Mouse (Mus musculus) MEL (cell line): Measurements from ENCODE around the gene Psmb5. TPM values are rescaled to one million over a fixed set of nuclear protein-coding genes. Genes with fewer than 3 reads are reported as not detected.
A peak's percentile ranks its signal among the peaks of the same experiment; 100 is the strongest.

ENCODE experiments used
- DNase-seq: peaks from one replicate; pipeline ENCODE4 v3.0.0; 2011; ENCODE audit warnings: low read depth, low spot score
- H3K27ac ChIP-seq: 2 replicates; pipeline ENCODE4 v1.5.1; 2012; ENCODE audit warnings: low read depth, mild to moderate bottlenecking, control low read depth, low read length, moderate library complexity; ENCODE audit not compliant: control insufficient read depth
- H3K27me3 ChIP-seq, 2 experiments: fragments of 150-350 bp in 1 of 2; sonication (generic) in 1 of 2; 2 replicates each; pipeline ENCODE4 v1.6.1; 2012; ENCODE audit warnings: low read length in 2 of 2, mild to moderate bottlenecking in 2 of 2, improper control_type of control experiment in 1 of 2, moderate library complexity in 1 of 2; ENCODE audit not compliant: insufficient read depth in 2 of 2, control insufficient read depth in 1 of 2
- H3K36me3 ChIP-seq, 2 experiments: 2 replicates each; pipeline ENCODE4 v1.6.1; 2012 to 2014; ENCODE audit warnings: low read length in 2 of 2, improper control_type of control experiment in 1 of 2, inconsistent platforms in 1 of 2, mild to moderate bottlenecking in 1 of 2; ENCODE audit not compliant: insufficient read depth in 2 of 2, control insufficient read depth in 1 of 2
- H3K4me1 ChIP-seq, 2 experiments: fragments of 150-350 bp in 1 of 2; sonication (generic) in 1 of 2; 2 replicates each; pipeline ENCODE4 v1.6.1; 2012; ENCODE audit warnings: low read length in 2 of 2, improper control_type of control experiment in 1 of 2, mild to moderate bottlenecking in 1 of 2; ENCODE audit not compliant: insufficient read depth in 2 of 2, control insufficient read depth in 1 of 2
- H3K4me3 ChIP-seq, 2 experiments: fragments of 150-350 bp in 1 of 2; sonication (generic) in 1 of 2; 2 replicates each; pipeline ENCODE4 v1.5.1; 2012; ENCODE audit warnings: low read depth in 2 of 2, low read length in 2 of 2, mild to moderate bottlenecking in 2 of 2, moderate library complexity in 2 of 2, control low read depth in 1 of 2, improper control_type of control experiment in 1 of 2; ENCODE audit not compliant: control insufficient read depth in 1 of 2, insufficient read depth in 1 of 2
- H3K79me2 ChIP-seq: 2 replicates; pipeline ENCODE4 v1.6.1; 2012; ENCODE audit warnings: mild to moderate bottlenecking, low read length, moderate library complexity; ENCODE audit not compliant: control insufficient read depth, poor library complexity, insufficient read depth
- H3K9ac ChIP-seq: 2 replicates; pipeline ENCODE4 v1.6.1; 2012; ENCODE audit warnings: low read depth, mild to moderate bottlenecking, control low read depth, low read length, moderate library complexity; ENCODE audit not compliant: control insufficient read depth, poor library complexity, severe bottlenecking
- H3K9me3 ChIP-seq: fragments of 150-350 bp; sonication (generic); replicated peaks from 2 replicates; pipeline ENCODE4 v1.6.1; 2012; ENCODE audit warnings: mild to moderate bottlenecking, low read length, improper control_type of control experiment, moderate library complexity; ENCODE audit not compliant: insufficient read depth
- BHLHE40 ChIP-seq: IDR thresholded peaks from 2 replicates; pipeline ENCODE4 v1.6.1; 2012; ENCODE audit warnings: low read depth, mild to moderate bottlenecking, inconsistent platforms, low read length, improper control_type of control experiment, borderline replicate concordance
- CHD1 ChIP-seq: IDR thresholded peaks from 2 replicates; pipeline ENCODE4 v1.6.1; 2012; ENCODE audit warnings: low read depth, mild to moderate bottlenecking, inconsistent platforms, low read length, improper control_type of control experiment
- CHD2 ChIP-seq: IDR thresholded peaks from 2 replicates; pipeline ENCODE4 v1.6.1; 2011; ENCODE audit warnings: low read length, improper control_type of control experiment
- CTCF ChIP-seq, 3 experiments: IDR thresholded peaks in 2 of 3; conservative IDR thresholded peaks in 1 of 3; 2 replicates each; pipeline ENCODE4 v1.5.1; 2011 to 2012; ENCODE audit warnings: low read length in 3 of 3, low read depth in 2 of 3, mild to moderate bottlenecking in 2 of 3, improper control_type of control experiment in 1 of 3, inconsistent platforms in 1 of 3, mixed read lengths in 1 of 3, moderate library complexity in 1 of 3; ENCODE audit not compliant: control insufficient read depth in 1 of 3, insufficient read depth in 1 of 3, poor library complexity in 1 of 3, severe bottlenecking in 1 of 3
- E2F4 ChIP-seq: IDR thresholded peaks from 2 replicates; pipeline ENCODE4 v1.6.1; 2011; ENCODE audit warnings: low read depth, low read length, improper control_type of control experiment, borderline replicate concordance
- ELF1 ChIP-seq: IDR thresholded peaks from 2 replicates; pipeline ENCODE4 v1.6.1; 2014; ENCODE audit warnings: low read depth, mild to moderate bottlenecking, inconsistent platforms, low read length, improper control_type of control experiment, moderate library complexity
- EP300 ChIP-seq, 2 experiments: IDR thresholded peaks; 2 replicates each; pipeline ENCODE4 v1.6.1; 2011; ENCODE audit warnings: improper control_type of control experiment in 2 of 2, low read length in 2 of 2, low read depth in 1 of 2, mild to moderate bottlenecking in 1 of 2
- ETS1 ChIP-seq: IDR thresholded peaks from 2 replicates; pipeline ENCODE4 v1.6.1; 2012; ENCODE audit warnings: low read depth, mild to moderate bottlenecking, inconsistent platforms, low read length, improper control_type of control experiment, moderate library complexity
- GABPA ChIP-seq: IDR thresholded peaks from 2 replicates; pipeline ENCODE4 v1.6.1; 2012; ENCODE audit warnings: low read depth, mild to moderate bottlenecking, inconsistent platforms, low read length, improper control_type of control experiment, moderate library complexity
- GATA1 ChIP-seq: IDR thresholded peaks from 2 replicates; pipeline ENCODE4 v1.6.1; 2011; ENCODE audit warnings: low read depth, low read length, improper control_type of control experiment
- HCFC1 ChIP-seq: IDR thresholded peaks from 2 replicates; pipeline ENCODE4 v1.6.1; 2012; ENCODE audit warnings: low read depth, mild to moderate bottlenecking, inconsistent platforms, low read length, improper control_type of control experiment, moderate library complexity
- JUND ChIP-seq: IDR thresholded peaks from 2 replicates; pipeline ENCODE4 v1.6.1; 2011; ENCODE audit warnings: low read depth, mild to moderate bottlenecking, improper control_type of control experiment, low read length
- KAT2A ChIP-seq: conservative IDR thresholded peaks from 2 replicates; pipeline ENCODE4 v1.6.1; 2012; ENCODE audit warnings: low read depth, low read length, improper control_type of control experiment, inconsistent platforms
- MAFK ChIP-seq: IDR thresholded peaks from 2 replicates; pipeline ENCODE4 v1.6.1; 2011; ENCODE audit warnings: low read depth, mild to moderate bottlenecking, low read length, improper control_type of control experiment, borderline replicate concordance
- MAX ChIP-seq: IDR thresholded peaks from 2 replicates; pipeline ENCODE4 v1.6.1; 2011; ENCODE audit warnings: low read length, improper control_type of control experiment
- MAZ ChIP-seq: IDR thresholded peaks from 2 replicates; pipeline ENCODE4 v1.6.1; 2012; ENCODE audit warnings: low read depth, mild to moderate bottlenecking, inconsistent platforms, low read length, improper control_type of control experiment
- MEF2A ChIP-seq: IDR thresholded peaks from 2 replicates; pipeline ENCODE4 v1.6.1; 2014; ENCODE audit warnings: low read depth, mild to moderate bottlenecking, inconsistent platforms, low read length, improper control_type of control experiment; ENCODE audit not compliant: poor library complexity, insufficient replicate concordance, severe bottlenecking; ENCODE audit errors: extremely low read depth
- MXI1 ChIP-seq: IDR thresholded peaks from 2 replicates; pipeline ENCODE4 v1.6.1; 2011; ENCODE audit warnings: mild to moderate bottlenecking, low read depth, low read length, improper control_type of control experiment
- MYB ChIP-seq: IDR thresholded peaks from 2 replicates; pipeline ENCODE4 v1.6.1; 2011; ENCODE audit warnings: mild to moderate bottlenecking, low read depth, low read length, improper control_type of control experiment
- NELFE ChIP-seq: IDR thresholded peaks from 2 replicates; pipeline ENCODE4 v1.6.1; 2011; ENCODE audit warnings: low read depth, low read length, improper control_type of control experiment
- NRF1 ChIP-seq: IDR thresholded peaks from 2 replicates; pipeline ENCODE4 v1.6.1; 2014; ENCODE audit warnings: low read depth, mild to moderate bottlenecking, inconsistent platforms, low read length, improper control_type of control experiment, moderate library complexity; ENCODE audit not compliant: poor library complexity, insufficient read depth, severe bottlenecking
- POLR2AphosphoS2 ChIP-seq: IDR thresholded peaks from 2 replicates; pipeline ENCODE4 v1.6.1; 2011; ENCODE audit warnings: low read length, improper control_type of control experiment
- POLR2AphosphoS5 ChIP-seq: IDR thresholded peaks from 2 replicates; pipeline ENCODE4 v1.6.1; 2012; ENCODE audit warnings: low read depth, borderline replicate concordance, mild to moderate bottlenecking, inconsistent platforms, low read length, moderate library complexity, mixed read lengths
- RCOR1 ChIP-seq: IDR thresholded peaks from 2 replicates; pipeline ENCODE4 v1.6.1; 2012; ENCODE audit warnings: low read depth, mild to moderate bottlenecking, inconsistent platforms, low read length, improper control_type of control experiment
- SIN3A ChIP-seq: IDR thresholded peaks from 2 replicates; pipeline ENCODE4 v1.6.1; 2012; ENCODE audit warnings: low read length, improper control_type of control experiment, inconsistent platforms
- SMC3 ChIP-seq: IDR thresholded peaks from 2 replicates; pipeline ENCODE4 v1.6.1; 2011; ENCODE audit warnings: low read depth, low read length, improper control_type of control experiment
- TAL1 ChIP-seq: IDR thresholded peaks from 2 replicates; pipeline ENCODE4 v1.6.1; 2012; ENCODE audit warnings: mild to moderate bottlenecking, inconsistent platforms, low read length, moderate library complexity, mixed read lengths
- TBP ChIP-seq: IDR thresholded peaks from 2 replicates; pipeline ENCODE4 v1.8.0; 2011; ENCODE audit warnings: low read depth, low read length, improper control_type of control experiment
- UBTF ChIP-seq: IDR thresholded peaks from 2 replicates; pipeline ENCODE4 v1.6.1; 2012; ENCODE audit warnings: low read depth, mild to moderate bottlenecking, inconsistent platforms, low read length, improper control_type of control experiment, moderate library complexity, borderline replicate concordance; ENCODE audit not compliant: insufficient read depth
- USF1 ChIP-seq: IDR thresholded peaks from 2 replicates; pipeline ENCODE4 v1.6.1; 2014; ENCODE audit warnings: low read depth, mild to moderate bottlenecking, inconsistent platforms, low read length, improper control_type of control experiment, moderate library complexity
- USF2 ChIP-seq, 2 experiments: IDR thresholded peaks; 2 replicates each; pipeline ENCODE4 v1.6.1; 2011 to 2012; ENCODE audit warnings: improper control_type of control experiment in 2 of 2, low read length in 2 of 2, borderline replicate concordance in 1 of 2, inconsistent platforms in 1 of 2, low read depth in 1 of 2, mild to moderate bottlenecking in 1 of 2; ENCODE audit not compliant: insufficient read depth in 1 of 2
- ZC3H11A ChIP-seq: IDR thresholded peaks from 2 replicates; pipeline ENCODE4 v1.6.1; 2012; ENCODE audit warnings: low read depth, mild to moderate bottlenecking, inconsistent platforms, low read length, improper control_type of control experiment
- ZMIZ1 ChIP-seq: IDR thresholded peaks from 2 replicates; pipeline ENCODE4 v1.6.1; 2012; ENCODE audit warnings: low read depth, mild to moderate bottlenecking, inconsistent platforms, low read length, improper control_type of control experiment, moderate library complexity
- ZNF384 ChIP-seq: IDR thresholded peaks from 2 replicates; pipeline ENCODE4 v1.6.1; 2012; ENCODE audit warnings: low read depth, mild to moderate bottlenecking, inconsistent platforms, low read length, improper control_type of control experiment
- polyA plus RNA-seq, 2 experiments: library from polyadenylated mRNA; stranded (reverse) in 1 of 2; unstranded in 1 of 2; fragments of >175 nt in 1 of 2; fragments of >200 nt in 1 of 2; gene quantifications; 2 replicates each; pipeline versions ENCODE4 v1.2.1 to v1.2.4; 2012; ENCODE audit warnings: low replicate concordance in 2 of 2, low read depth in 1 of 2; ENCODE audit not compliant: insufficient read length in 2 of 2, insufficient read depth in 1 of 2, missing spikeins in 1 of 2
- total RNA-seq: library from RNA; depleted of rRNA; stranded (reverse); fragments of 300-350 nt; gene quantifications from 2 replicates; pipeline ENCODE4 v1.2.3, GENCODE M21; 2012

Gene Psmb5
- total and polyA plus RNA-seq, 3 experiments = 305 to 546 (median 318) TPM

- TF ChIP-seq UBTF (no peak), KAT2A (no peak), ZC3H11A (no peak)
Measured at GRCm38 (mm10) chr14:54630583-54631239, 12.9 kb upstream of the Psmb5 start (continued).

DNA sequence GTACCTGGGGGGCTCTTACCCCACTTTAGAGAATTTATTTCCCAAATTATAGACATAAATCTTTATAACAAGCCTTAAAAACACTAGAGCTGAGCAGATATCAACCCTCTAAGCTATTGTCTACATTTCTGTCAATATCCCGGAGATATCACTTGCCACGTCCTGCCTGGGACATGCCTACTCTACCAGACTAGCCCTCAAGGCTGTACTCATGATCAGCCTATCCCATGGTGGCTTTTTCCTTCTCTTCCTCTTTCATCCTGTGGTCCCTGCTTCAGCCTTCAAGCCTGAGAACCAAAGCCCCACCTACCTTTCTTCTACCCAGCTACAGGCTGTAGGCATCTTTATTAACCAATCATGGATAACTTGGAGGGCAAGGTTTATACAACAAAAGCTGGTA, 12.0 kb upstream of the Psmb5 start:
- H3K4me1 ChIP-seq = peaks cover 4 to 21% of the 10 kb centered on the region in 2 experiments
- H3K27me3 ChIP-seq = no peaks in the 10 kb centered on the region
- peaks cover 0 to 14% of the 10 kb centered on the region in 2 experiments; a peak in 2 of 4 replicates for H3K36me3 ChIP-seq
- TF ChIP-seq BHLHE40 (no peak), CTCF (IDR thresholded peaks at IDR 0.05 in 2 of 3, conservative IDR thresholded peaks at IDR 0.05 in 1 of 3; ENCODE audit: control insufficient read depth in 1 of 3, insufficient read depth in 1 of 3, low read depth in 2 of 3, low read length in 3 of 3, poor library complexity in 1 of 3, severe bottlenecking in 1 of 3) (no peak), GATA1 (no peak), MAFK (no peak), CHD1 (no peak), ZC3H11A (no peak), ZNF384 (no peak), ELF1 (no peak), NRF1 (no peak), CHD2 (no peak), KAT2A (no peak), MEF2A (no peak), RCOR1 (peak; percentile 34; the same call in 1 of the 2 replicates), POLR2AphosphoS2 (no peak), SMC3 (no peak), HCFC1 (no peak), NELFE (no peak), TBP (no peak), MAZ (no peak), JUND (no peak), E2F4 (no peak), USF1 (no peak), USF2 (IDR thresholded peaks at IDR 0.05; ENCODE audit: borderline replicate concordance in 1 of 2, insufficient read depth in 1 of 2, low read depth in 1 of 2, low read length in 2 of 2) (no peak), GABPA (no peak), SIN3A (peak; percentile 54; the same call in 1 of the 2 replicates), MYB (no peak), ZMIZ1 (no peak), UBTF (no peak), EP300 (IDR thresholded peaks at IDR 0.05; ENCODE audit: low read depth in 1 of 2, low read length in 2 of 2) (0 out of 4 replicates have a peak, but pooled peaks of 1 of the 2 experiments have one; percentile 8), TAL1 (no peak), MAX (0 out of 2 replicates have a peak, but pooled peaks have one; percentile 21), MXI1 (0 out of 2 replicates have a peak, but pooled peaks have one; percentile 12), POLR2AphosphoS5 (no peak), ETS1 (no peak)
- TF ChIP-seq, all 39 proteins: peak for 5
- Histone ChIP-seq H3K9ac (no peak overlapping the region), H3K27ac (no peak overlapping the region; the same call in 1 of the 2 replicates), H3K79me2 (no peaks in the 10 kb centered on the region), H3K9me3 (no peaks in the 10 kb centered on the region), H3K4me3 (no peak overlapping the region)
- DNase-seq = peak; percentile 79
